Mouse (Mus musculus) small intestine, adult 2 months (tissue): Measurements from ENCODE around the gene Nipal3.

Source experiments
- CTCF ChIP-seq: fragments of 200-500 bp; IDR thresholded peaks from 2 replicates; pipeline ENCODE4 v1.5.1; 2012; ENCODE audit warnings: low read depth, mild to moderate bottlenecking, control low read depth, inconsistent platforms, low read length, moderate library complexity, mixed read lengths; ENCODE audit not compliant: insufficient replicate concordance, insufficient read length; ENCODE audit errors: extremely low read depth
- POLR2A ChIP-seq: fragments of 200-500 bp; IDR thresholded peaks from 2 replicates; pipeline ENCODE4 v1.6.1; 2012; ENCODE audit warnings: low read depth, mild to moderate bottlenecking, control low read depth, inconsistent platforms, low read length, moderate library complexity

- TF ChIP-seq POLR2A (no peak), CTCF (no peak)
Measured at GRCm38 (mm10) chr4:135533001-135533400, 38.2 kb upstream of the Nipal3 start.
